Mouse (Mus musculus): Measurements from ENCODE around the gene Cacng7. TPM values are rescaled to one million over a fixed set of nuclear protein-coding genes. Genes with fewer than 3 reads are reported as not detected.

The Cacng7 gene
- polyA plus RNA-seq, 1 experiment from 2014 or later = 0.69 TPM

GRCm38 (mm10) chr7:3343861-3344260 lies 11.1 kb downstream of the Cacng7 start:
- Histone ChIP-seq H3K4me3 (ENCODE audit: low read depth, low read length) (no peak overlapping the region), H3K9ac (ENCODE audit: low read length) (no peak overlapping the region), H3K4me1 (replicated peaks; ENCODE audit: control insufficient read depth, insufficient read depth) (no peaks in the 10 kb centered on the region), H3K4me2 (replicated peaks; ENCODE audit: low read depth) (no peak overlapping the region), H3K27me3 (ENCODE audit: control insufficient read depth, insufficient read depth, low read length) (no peaks in the 10 kb centered on the region), H3K36me3 (ENCODE audit: control insufficient read depth, insufficient read depth, low read length) (no peaks in the 10 kb centered on the region), H3K9me3 (ENCODE audit: control insufficient read depth, low read length) (no peaks in the 10 kb centered on the region), H3K27ac (replicated peaks) (no peak overlapping the region)
- DNase-seq (ENCODE audit: low spot score) (no peak), ATAC-seq (ENCODE audit: low FRiP score, low TSS enrichment) (no peak)
- no peak for TF ChIP-seq CTCF (IDR thresholded peaks at IDR 0.05; ENCODE audit: low read depth)
- 96% methylated on average over 3 of the region's 3 CpGs for WGBS

- no peaks in the 10 kb centered on the region for H3K4me1 ChIP-seq (replicated peaks; ENCODE audit: control insufficient read depth, insufficient read depth)
- TF ChIP-seq EP300 (optimal IDR thresholded peaks at IDR 0.05) = no peak
- TF ChIP-seq CTCF (IDR thresholded peaks at IDR 0.05; ENCODE audit: low read depth) = no peak
- no peak overlapping the region for H3K9ac ChIP-seq (ENCODE audit: low read length)
- ATAC-seq (ENCODE audit: low FRiP score, low TSS enrichment) = no peak
- H3K27ac ChIP-seq (replicated peaks) = no peak overlapping the region
- H3K4me3 ChIP-seq (ENCODE audit: low read depth, low read length) = no peak overlapping the region
- no peaks in the 10 kb centered on the region for H3K36me3 ChIP-seq (ENCODE audit: control insufficient read depth, insufficient read depth, low read length)
- no peak overlapping the region for H3K4me2 ChIP-seq (replicated peaks; ENCODE audit: low read depth)
- H3K9me3 ChIP-seq (ENCODE audit: control insufficient read depth, low read length) = no peaks in the 10 kb centered on the region
- 92% methylated on average over 3 of the region's 3 CpGs for WGBS
- no peaks in the 10 kb centered on the region for H3K27me3 ChIP-seq (ENCODE audit: control insufficient read depth, insufficient read depth, low read length)
- DNase-seq (ENCODE audit: low spot score) = no peak
Observed at GRCm38 (mm10) chr7:3345301-3345700, 12.5 kb downstream of the Cacng7 start.

GRCm38 (mm10) chr7:3347366-3348287 lies 14.9 kb downstream of the Cacng7 start:
- ATAC-seq (ENCODE audit: low FRiP score, low TSS enrichment) = no peak
- 66% methylated on average over 20 of the region's 20 CpGs for WGBS
- no peak overlapping the region for H3K4me3 ChIP-seq (ENCODE audit: low read depth, low read length)
- no peaks in the 10 kb centered on the region for H3K9me3 ChIP-seq (ENCODE audit: control insufficient read depth, low read length)
- no peaks in the 10 kb centered on the region for H3K27me3 ChIP-seq (ENCODE audit: control insufficient read depth, insufficient read depth, low read length)
- H3K4me2 ChIP-seq (replicated peaks; ENCODE audit: low read depth) = no peak overlapping the region
- TF ChIP-seq EP300 (optimal IDR thresholded peaks at IDR 0.05) (no peak), CTCF (IDR thresholded peaks at IDR 0.05; ENCODE audit: low read depth) (no peak)
- H3K9ac ChIP-seq (ENCODE audit: low read length) = no peak overlapping the region
- H3K4me1 ChIP-seq (replicated peaks; ENCODE audit: control insufficient read depth, insufficient read depth) = no peaks in the 10 kb centered on the region
- no peak overlapping the region for H3K27ac ChIP-seq (replicated peaks)
- H3K36me3 ChIP-seq (ENCODE audit: control insufficient read depth, insufficient read depth, low read length) = no peaks in the 10 kb centered on the region
- DNase-seq (ENCODE audit: low spot score) = no peak

GRCm38 (mm10) chr7:3348326-3348725 lies 15.6 kb downstream of the Cacng7 start:
- Histone ChIP-seq H3K4me3 (ENCODE audit: low read depth, low read length) (no peak overlapping the region), H3K9ac (ENCODE audit: low read length) (no peak overlapping the region), H3K27ac (replicated peaks) (no peak overlapping the region), H3K36me3 (ENCODE audit: control insufficient read depth, insufficient read depth, low read length) (no peaks in the 10 kb centered on the region), H3K27me3 (ENCODE audit: control insufficient read depth, insufficient read depth, low read length) (no peaks in the 10 kb centered on the region), H3K4me1 (replicated peaks; ENCODE audit: control insufficient read depth, insufficient read depth) (no peaks in the 10 kb centered on the region), H3K4me2 (replicated peaks; ENCODE audit: low read depth) (no peak overlapping the region), H3K9me3 (ENCODE audit: control insufficient read depth, low read length) (no peaks in the 10 kb centered on the region)
- no peak for TF ChIP-seq EP300 (optimal IDR thresholded peaks at IDR 0.05)
- no peak for TF ChIP-seq CTCF (IDR thresholded peaks at IDR 0.05; ENCODE audit: low read depth)
- ATAC-seq (ENCODE audit: low FRiP score, low TSS enrichment) = no peak
- no peak for DNase-seq (ENCODE audit: low spot score)
- 69% methylated on average over 5 of the region's 5 CpGs for WGBS

- 87% methylated on average over 9 of the region's 9 CpGs for WGBS
- no peak for TF ChIP-seq EP300 (optimal IDR thresholded peaks at IDR 0.05)
- TF ChIP-seq CTCF (IDR thresholded peaks at IDR 0.05; ENCODE audit: low read depth) = no peak
- Histone ChIP-seq H3K36me3 (ENCODE audit: control insufficient read depth, insufficient read depth, low read length) (no peaks in the 10 kb centered on the region), H3K27me3 (ENCODE audit: control insufficient read depth, insufficient read depth, low read length) (no peaks in the 10 kb centered on the region), H3K4me3 (ENCODE audit: low read depth, low read length) (no peak overlapping the region), H3K4me1 (replicated peaks; ENCODE audit: control insufficient read depth, insufficient read depth) (no peaks in the 10 kb centered on the region), H3K4me2 (replicated peaks; ENCODE audit: low read depth) (no peak overlapping the region), H3K9ac (ENCODE audit: low read length) (no peak overlapping the region), H3K27ac (replicated peaks) (no peak overlapping the region), H3K9me3 (ENCODE audit: control insufficient read depth, low read length) (no peaks in the 10 kb centered on the region)
- DNase-seq (ENCODE audit: low spot score) (no peak), ATAC-seq (ENCODE audit: low FRiP score, low TSS enrichment) (no peak)
Observed at GRCm38 (mm10) chr7:3349775-3350174, 17.0 kb downstream of the Cacng7 start.

GRCm38 (mm10) chr7:3351536-3351935 lies 18.8 kb downstream of the Cacng7 start:
- H3K4me2 ChIP-seq (replicated peaks; ENCODE audit: low read depth) = no peak overlapping the region
- 100% methylated on average over 1 of the region's 1 CpGs for WGBS
- DNase-seq (ENCODE audit: low spot score) = no peak
- no peak overlapping the region for H3K4me3 ChIP-seq (ENCODE audit: low read depth, low read length)
- no peak overlapping the region for H3K9ac ChIP-seq (ENCODE audit: low read length)
- no peaks in the 10 kb centered on the region for H3K9me3 ChIP-seq (ENCODE audit: control insufficient read depth, low read length)
- no peaks in the 10 kb centered on the region for H3K36me3 ChIP-seq (ENCODE audit: control insufficient read depth, insufficient read depth, low read length)
- H3K27ac ChIP-seq (replicated peaks) = no peak overlapping the region
- ATAC-seq (ENCODE audit: low FRiP score, low TSS enrichment) = no peak
- TF ChIP-seq EP300 (optimal IDR thresholded peaks at IDR 0.05) (no peak), CTCF (IDR thresholded peaks at IDR 0.05; ENCODE audit: low read depth) (0 out of 2 replicates have a peak, but pooled peaks have one; percentile 12)
- no peaks in the 10 kb centered on the region for H3K4me1 ChIP-seq (replicated peaks; ENCODE audit: control insufficient read depth, insufficient read depth)
- H3K27me3 ChIP-seq (ENCODE audit: control insufficient read depth, insufficient read depth, low read length) = no peaks in the 10 kb centered on the region
